Mouse (Mus musculus): ENCODE results near the gene Bcl9l. TPM values are rescaled to one million over a fixed set of nuclear protein-coding genes. Genes with fewer than 3 reads are reported as not detected.

Gene Bcl9l
- polyA plus RNA-seq, 1 experiment from 2014 or later, result 7.7 TPM

Other genes with a start within 250 kb of the Bcl9l start
- gene Cbl, start 248.8 kb upstream of the Bcl9l start, polyA plus RNA-seq (2016; fragmentation: Nextera tagmentation; extraction: Ambion mirVana), result 25.4 and 25.5 TPM in 2 replicates
- not detected in 2 replicates for gene Ccdc153, start 242.1 kb upstream of the Bcl9l start, polyA plus RNA-seq (2016; fragmentation: Nextera tagmentation; extraction: Ambion mirVana)
- 0.09 TPM in 1 of 2 replicates, not detected in the other for gene Pdzd3, start 231.4 kb upstream of the Bcl9l start, polyA plus RNA-seq (2016; fragmentation: Nextera tagmentation; extraction: Ambion mirVana)
- 1.9 and 2.4 TPM in 2 replicates for gene Nlrx1, start 214.2 kb upstream of the Bcl9l start, polyA plus RNA-seq (2016; fragmentation: Nextera tagmentation; extraction: Ambion mirVana)
- gene Abcg4, start 194.2 kb upstream of the Bcl9l start, polyA plus RNA-seq (2016; fragmentation: Nextera tagmentation; extraction: Ambion mirVana), result 2.6 and 3.1 TPM in 2 replicates
- 29.6 and 31.4 TPM in 2 replicates for gene Hinfp, start 177.2 kb upstream of the Bcl9l start, polyA plus RNA-seq (2016; fragmentation: Nextera tagmentation; extraction: Ambion mirVana)
- 6.8 and 7.8 TPM in 2 replicates for gene C2cd2l, start 162.5 kb upstream of the Bcl9l start, polyA plus RNA-seq (2016; fragmentation: Nextera tagmentation; extraction: Ambion mirVana)
- 53.8 and 53.9 TPM in 2 replicates for gene Dpagt1, start 156.8 kb upstream of the Bcl9l start, polyA plus RNA-seq (2016; fragmentation: Nextera tagmentation; extraction: Ambion mirVana)
- gene H2afx, start 148.1 kb upstream of the Bcl9l start, polyA plus RNA-seq (2016; fragmentation: Nextera tagmentation; extraction: Ambion mirVana), result 601 and 615 TPM in 2 replicates
- 167 and 175 TPM in 2 replicates for gene Hmbs, start 138.6 kb upstream of the Bcl9l start, polyA plus RNA-seq (2016; fragmentation: Nextera tagmentation; extraction: Ambion mirVana)
- gene Vps11, start 121.2 kb upstream of the Bcl9l start, polyA plus RNA-seq (2016; fragmentation: Nextera tagmentation; extraction: Ambion mirVana), result 30.7 and 30.9 TPM in 2 replicates
- 43.8 and 46.7 TPM in 2 replicates for gene Hyou1, start 103.3 kb upstream of the Bcl9l start, polyA plus RNA-seq (2016; fragmentation: Nextera tagmentation; extraction: Ambion mirVana)
- gene Slc37a4, start 86.0 kb upstream of the Bcl9l start, polyA plus RNA-seq (2016; fragmentation: Nextera tagmentation; extraction: Ambion mirVana), result 13.4 and 16.1 TPM in 2 replicates
- 2,417 and 2,419 TPM in 2 replicates for gene Rps25, start 75.7 kb upstream of the Bcl9l start, polyA plus RNA-seq (2016; fragmentation: Nextera tagmentation; extraction: Ambion mirVana)
- gene Trappc4, start 75.2 kb upstream of the Bcl9l start, polyA plus RNA-seq (2016; fragmentation: Nextera tagmentation; extraction: Ambion mirVana), result 178 and 179 TPM in 2 replicates
- 21.6 and 28.4 TPM in 2 replicates for gene Ccdc84, start 64.3 kb upstream of the Bcl9l start, polyA plus RNA-seq (2016; fragmentation: Nextera tagmentation; extraction: Ambion mirVana)
- gene Foxr1, start 41.7 kb upstream of the Bcl9l start, polyA plus RNA-seq (2016; fragmentation: Nextera tagmentation; extraction: Ambion mirVana), result not detected in 2 replicates
- gene Upk2, start 27.8 kb upstream of the Bcl9l start, polyA plus RNA-seq (2016; fragmentation: Nextera tagmentation; extraction: Ambion mirVana), result 0.41 and 0.59 TPM in 2 replicates
- not detected in 2 replicates for gene Cxcr5, start 79.1 kb downstream of the Bcl9l start, polyA plus RNA-seq (2016; fragmentation: Nextera tagmentation; extraction: Ambion mirVana)
- gene Ddx6, start 122.1 kb downstream of the Bcl9l start, polyA plus RNA-seq (2016; fragmentation: Nextera tagmentation; extraction: Ambion mirVana), result 21.8 and 23.5 TPM in 2 replicates
- gene Treh, start 190.4 kb downstream of the Bcl9l start, polyA plus RNA-seq (2016; fragmentation: Nextera tagmentation; extraction: Ambion mirVana), result not detected in 2 replicates